Mouse (Mus musculus): ENCODE measurements around the gene Slc38a3.
A peak's percentile ranks its signal among the peaks of the same experiment; 100 is the strongest.

Slc38a3 gene

DNA sequence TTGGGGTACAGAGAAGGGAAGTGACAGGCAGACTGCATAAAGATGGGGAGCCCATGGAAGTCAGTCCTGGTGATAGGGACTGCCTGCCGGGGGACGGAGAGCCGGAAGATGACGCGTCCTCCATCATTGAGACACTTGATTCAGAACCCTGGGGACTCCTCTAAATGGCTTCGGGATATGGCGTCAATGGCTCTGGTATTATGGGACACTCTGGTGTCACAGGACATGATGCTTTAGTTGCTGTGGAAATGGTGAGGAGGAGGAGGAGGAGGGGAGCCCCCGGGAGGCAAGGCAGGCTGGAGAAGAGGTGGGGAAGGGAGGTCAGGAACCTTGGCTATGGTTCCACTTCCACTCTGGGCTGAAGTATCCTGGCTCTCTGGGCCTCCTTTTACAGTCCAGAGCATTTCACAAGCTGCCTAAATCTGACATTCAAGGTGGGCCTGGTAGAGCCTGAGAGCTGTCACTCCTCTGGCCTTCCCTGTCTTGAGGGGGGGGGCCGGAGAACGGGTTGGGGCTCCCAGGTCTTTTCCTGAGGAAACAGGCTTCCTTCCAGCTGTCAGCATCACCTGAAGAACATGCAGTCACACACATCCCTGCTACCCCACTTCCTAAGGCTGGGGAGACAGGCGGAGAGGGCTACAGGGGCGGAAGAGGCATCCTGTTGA lies 26.2 kb upstream of the Slc38a3 start:
- no peak for DNase-seq

DNA sequence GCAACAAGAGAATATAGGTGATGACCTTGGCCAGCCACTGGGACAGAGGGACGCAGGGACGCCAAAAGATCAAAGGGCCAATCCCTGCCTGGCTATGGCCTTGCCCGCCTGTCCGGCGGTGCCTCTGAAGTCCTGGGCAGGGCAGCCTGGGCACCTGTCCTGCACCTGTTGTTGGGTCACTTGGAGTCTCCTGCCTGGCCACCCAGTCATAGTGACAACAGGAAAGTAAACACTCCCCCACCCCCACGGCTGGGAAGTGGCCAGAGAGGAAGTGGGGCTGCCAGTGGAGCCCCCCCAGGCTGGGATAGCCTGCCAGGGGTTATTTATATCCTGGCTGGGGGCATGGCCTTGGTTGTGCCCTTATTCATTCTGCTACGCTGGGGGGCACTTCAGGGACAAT lies 25.3 kb upstream of the Slc38a3 start:
- no peak for DNase-seq

- DNase-seq, result no peak
Measured at GRCm38 (mm10) chr9:107693433-107693987, 24.2 kb upstream of the Slc38a3 start.

DNA sequence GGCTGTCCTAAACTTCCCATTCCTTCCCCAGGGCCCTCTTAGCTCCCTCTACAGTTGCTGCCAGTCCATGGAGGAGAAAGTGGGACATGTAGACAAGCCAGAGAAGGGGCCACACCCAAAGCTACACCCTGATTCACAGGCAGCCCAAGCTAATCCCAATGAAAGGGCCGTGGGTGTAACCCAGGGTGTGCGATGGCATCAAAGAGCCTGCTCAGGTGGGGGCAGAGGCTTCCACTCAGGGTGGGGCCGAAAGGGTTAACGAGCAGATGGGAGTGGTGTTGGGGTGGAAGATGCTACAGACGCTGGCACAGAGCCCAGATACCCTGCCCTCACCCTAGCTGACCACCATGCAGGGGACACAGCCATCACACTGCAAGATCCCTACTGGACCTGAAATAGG lies 23.5 kb upstream of the Slc38a3 start:
- DNase-seq, result no peak

DNA sequence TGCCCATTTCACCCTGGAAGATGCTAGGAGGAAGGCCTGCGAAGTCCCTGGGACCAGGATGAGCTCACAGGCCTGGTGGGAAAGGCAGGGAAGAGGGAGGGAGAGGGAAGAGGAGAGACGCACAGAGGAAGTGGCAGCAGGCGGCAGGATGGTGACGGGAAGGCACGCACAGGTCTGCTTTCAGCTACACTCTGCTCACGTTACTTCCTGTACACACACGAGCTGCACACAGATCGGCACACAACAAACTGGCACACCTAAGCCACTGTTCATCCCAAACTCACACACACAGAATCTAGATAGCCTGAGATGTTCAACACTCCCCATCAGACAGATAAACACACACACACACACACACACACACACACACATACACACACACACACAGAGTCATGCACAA lies 21.1 kb upstream of the Slc38a3 start:
- DNase-seq, result no peak

- DNase-seq, result no peak
Measured at GRCm38 (mm10) chr9:107688939-107689338, 19.6 kb upstream of the Slc38a3 start.

GRCm38 (mm10) chr9:107688415-107688814 lies 19.1 kb upstream of the Slc38a3 start:
- no peak for DNase-seq

DNA sequence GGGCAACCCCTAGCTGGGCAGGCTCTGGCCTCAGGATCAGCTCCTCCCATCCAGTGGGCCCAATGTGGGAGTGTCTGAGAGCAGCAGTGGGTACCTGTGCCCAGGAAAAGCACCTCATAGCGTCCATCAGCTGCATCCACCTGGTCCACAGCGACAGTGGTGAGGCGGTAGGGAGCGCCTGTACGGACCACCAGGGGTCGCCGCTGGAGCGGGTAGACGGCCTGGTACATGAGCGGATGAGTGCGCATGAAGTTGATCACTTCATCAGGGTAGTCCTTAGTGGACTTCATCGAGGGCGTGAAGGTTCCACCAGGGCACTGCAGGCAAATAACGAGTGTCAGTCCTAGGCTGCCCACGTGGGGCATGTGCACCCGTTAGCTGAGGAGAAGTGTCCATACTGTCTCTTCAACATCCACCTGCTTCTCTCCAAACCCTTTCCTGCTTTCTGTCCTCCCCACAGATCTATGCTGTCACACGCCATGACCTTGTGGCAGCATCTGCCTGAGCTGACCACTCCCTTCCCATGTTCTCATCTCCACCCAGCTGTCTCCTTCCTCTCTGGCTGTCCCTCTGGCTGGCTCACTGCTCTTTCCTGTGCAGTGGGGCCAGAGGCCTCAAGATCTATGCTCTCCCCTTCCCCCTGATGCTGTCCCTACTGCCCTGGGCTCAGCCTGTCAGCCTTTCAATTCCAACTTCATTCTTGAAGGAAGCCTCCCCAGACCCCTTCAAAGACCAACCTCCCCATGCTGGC lies 16.1 kb upstream of the Slc38a3 start:
- peak; percentile 65 for DNase-seq

GRCm38 (mm10) chr9:107682405-107682804 lies 13.1 kb upstream of the Slc38a3 start:
- DNase-seq, result no peak

- DNase-seq, result no peak
Measured at GRCm38 (mm10) chr9:107679501-107679900, 10.2 kb upstream of the Slc38a3 start, which contains the start of gene Gnat1. Gene Gnat1, minus strand, starts transcription at chr9:107679712.

- DNase-seq, result no peak
Measured at GRCm38 (mm10) chr9:107678861-107679260, 9.5 kb upstream of the Slc38a3 start.

- peak; percentile 74 for DNase-seq
Measured at GRCm38 (mm10) chr9:107677819-107678526, 8.6 kb upstream of the Slc38a3 start.

DNA sequence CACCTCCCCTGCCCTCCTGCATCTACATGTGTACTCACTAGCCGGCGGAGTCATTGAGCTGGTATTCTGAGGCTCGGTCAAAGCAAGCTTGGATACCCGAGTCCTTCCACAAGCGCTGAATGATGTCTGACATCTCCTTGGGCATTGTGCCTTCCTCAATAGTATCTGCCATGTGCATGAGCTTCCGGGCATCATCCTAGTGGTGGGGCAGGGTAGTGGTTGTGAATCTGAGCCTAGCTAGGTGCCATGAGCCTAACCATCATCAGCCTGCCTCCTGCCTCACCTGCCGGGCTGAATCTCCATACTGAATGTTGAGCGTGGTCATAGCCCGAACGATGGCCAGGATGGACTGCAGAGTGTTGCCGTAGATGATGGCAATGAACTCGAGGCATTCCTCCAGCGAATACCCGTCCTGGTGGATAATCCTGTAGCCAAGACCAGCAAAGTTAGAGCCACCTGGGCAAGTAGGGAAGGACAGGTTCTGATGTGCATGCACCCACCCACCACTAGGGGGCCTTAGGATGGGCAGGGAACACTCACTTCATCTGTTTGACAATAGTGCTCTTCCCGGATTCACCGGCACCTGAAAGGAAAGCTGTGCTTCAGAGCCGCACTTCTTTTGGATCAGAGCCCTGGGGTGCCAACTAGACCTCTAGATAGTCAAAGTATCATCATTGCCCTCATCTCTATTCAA lies 7.9 kb upstream of the Slc38a3 start:
- peak; percentile 60 for DNase-seq

GRCm38 (mm10) chr9:107676302-107676701 lies 7.0 kb upstream of the Slc38a3 start:
- DNase-seq, result no peak

DNA sequence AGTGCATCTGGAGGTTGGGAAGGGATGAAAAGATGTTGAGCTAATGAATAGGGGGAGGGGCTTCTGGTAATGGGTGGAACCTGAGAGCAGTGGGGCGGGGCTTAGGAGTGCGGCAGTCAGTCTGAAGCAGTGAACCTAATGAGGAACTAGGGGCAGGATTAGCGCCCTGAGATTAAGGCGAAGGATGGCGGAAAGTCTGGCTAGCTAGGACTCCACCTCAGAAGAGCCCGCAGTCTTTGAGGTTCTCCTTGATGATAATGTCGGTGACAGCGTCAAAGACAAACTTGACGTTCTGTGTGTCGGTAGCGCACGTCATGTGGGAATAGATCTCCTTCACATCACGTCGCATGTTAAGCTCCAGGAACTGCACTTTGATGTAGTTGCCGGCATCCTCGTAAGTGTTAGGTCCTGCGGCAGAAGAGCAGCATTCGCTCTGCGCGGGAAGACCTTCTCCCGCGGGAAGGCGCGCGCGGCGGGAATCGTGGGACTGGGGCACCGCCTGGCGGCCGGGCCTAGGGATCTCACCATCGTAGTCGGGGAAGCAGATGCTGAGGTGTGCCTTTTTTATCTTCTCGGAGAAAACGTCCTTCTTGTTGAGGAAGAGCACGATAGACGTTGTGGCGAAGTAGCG lies 6.5 kb upstream of the Slc38a3 start:
- DNase-seq, result peak; percentile 80

GRCm38 (mm10) chr9:107674609-107675429 lies 5.5 kb upstream of the Slc38a3 start:
- peak; percentile 53 for DNase-seq

DNA sequence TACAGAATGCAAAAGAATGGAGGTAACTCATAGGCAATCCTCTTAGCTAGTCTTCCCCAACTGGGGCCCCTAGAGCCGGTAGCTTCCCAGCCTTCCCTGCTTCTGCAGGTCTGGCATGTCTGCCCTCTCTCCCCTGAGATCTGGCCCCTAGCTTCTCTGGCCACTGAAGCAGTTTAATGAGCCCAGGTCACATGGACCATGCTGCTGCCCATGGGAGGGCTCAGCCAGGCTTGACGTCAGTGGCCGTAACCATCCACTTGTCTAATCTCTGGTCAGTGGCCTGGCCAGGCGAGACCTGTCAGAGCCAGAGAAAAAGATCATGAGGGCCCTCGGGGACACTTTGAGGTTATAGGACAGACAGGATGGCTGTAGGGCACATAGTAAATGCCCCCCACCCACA lies 929 bp upstream of the Slc38a3 start:
- peak; percentile 59 for DNase-seq

DNA sequence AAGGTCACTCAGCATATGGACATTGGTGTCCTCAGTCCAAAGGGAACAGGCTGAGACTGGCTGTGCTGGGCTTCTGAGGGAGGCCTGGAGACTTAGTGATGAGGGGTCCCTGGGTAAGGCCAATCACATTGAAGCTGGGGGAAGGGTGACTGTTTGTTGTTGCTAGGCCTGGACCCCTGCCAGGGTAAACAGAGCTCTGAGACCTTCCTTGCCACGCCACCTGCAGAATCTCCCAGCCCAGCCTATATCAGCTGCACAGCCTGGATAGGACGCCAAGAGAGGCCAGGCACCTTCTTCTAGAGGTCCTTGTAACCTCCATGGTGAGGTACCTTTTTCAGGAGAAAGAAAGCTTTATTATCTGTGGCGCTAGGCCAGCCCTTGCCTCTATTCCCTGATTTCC lies 414 bp downstream of the Slc38a3 start:
- no peak for DNase-seq

GRCm38 (mm10) chr9:107668011-107668410 lies 1.3 kb downstream of the Slc38a3 start:
- DNase-seq, result no peak

DNA sequence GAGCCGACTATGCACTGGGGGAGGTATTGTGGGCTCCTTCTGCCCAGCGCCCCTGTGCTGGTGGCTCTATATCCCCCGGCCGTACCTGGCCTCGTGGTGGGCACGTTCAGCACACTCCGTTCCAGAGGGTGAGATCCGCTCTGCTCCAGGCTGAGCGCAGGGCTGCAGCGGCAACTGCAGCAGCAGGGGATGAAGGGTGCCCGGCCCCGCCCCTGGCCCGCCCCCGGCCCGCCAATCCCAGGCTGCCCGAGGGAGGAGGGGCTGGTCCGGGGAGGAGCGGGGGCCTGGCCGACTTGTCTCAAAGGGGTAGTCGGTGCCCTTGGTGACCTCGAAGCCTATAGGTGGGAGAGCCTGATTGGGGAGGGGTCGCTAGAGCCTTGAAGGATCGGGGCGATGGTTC lies 2.1 kb downstream of the Slc38a3 start:
- DNase-seq, result peak; percentile 67

DNA sequence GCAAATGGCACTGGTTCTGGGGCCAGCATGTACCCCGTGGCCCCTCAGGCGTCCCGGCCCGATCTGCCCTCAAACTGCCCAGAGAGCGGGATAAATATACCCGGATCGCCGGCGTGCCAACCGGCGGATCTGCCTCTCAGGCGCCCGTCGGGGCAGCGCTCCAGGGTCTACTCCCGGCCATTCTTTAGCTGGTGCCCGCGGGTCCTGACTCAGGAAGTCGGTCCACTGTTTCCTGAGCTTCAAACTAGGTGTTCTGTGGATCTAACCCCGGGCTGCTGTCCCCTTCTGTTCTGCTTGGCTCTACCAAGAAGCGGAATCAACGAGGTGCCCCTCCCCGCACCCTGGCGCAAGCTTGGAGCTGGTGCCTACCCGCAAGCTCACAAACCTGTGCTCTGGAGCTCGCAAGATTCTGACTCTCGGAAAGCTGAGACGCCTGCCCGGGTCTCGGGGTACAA lies 2.6 kb downstream of the Slc38a3 start:
- peak; percentile 40 for DNase-seq

Data from kidney, adult 18-20 months (tissue).